ENCODE assay signal across 8 mouse cellular contexts in the genomic region with DNA sequence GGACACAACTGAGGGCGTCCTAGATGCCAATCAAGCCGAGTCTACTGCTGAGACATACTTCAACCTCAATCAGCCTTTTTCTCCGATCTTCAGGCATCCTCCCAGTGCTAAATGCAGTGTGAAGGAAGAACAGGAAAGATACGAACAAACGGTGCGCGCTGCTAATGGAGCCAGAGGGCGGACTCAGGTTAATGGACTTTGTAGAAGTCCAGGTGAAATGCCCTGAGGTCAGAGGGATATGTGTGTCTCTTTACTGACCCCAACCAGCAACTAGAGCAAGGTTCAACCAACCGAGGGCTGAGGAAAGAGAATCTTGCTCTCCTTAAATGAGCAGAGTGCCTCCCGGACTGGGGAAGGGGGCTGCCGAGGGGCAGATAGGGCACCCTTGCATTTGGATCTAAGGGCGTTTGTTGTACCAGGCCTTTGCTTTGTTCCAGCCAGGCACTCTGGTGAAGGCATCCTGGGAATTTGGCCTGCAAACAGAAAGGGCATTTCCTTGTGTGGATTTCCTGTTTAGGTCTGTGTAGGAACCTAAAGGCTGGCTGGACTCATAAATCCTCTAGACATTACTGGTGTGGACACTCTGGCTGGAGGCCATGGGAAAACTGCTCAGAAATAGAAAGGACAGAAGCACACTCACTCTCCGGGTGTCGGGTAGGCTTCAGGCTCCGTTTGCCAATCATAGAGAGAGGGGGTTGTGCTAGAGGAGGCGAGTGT.
A peak's percentile ranks its signal among the peaks of the same experiment; 100 is the strongest.
DNase-seq lines count a peak whose midpoint lies in the region; ATAC-seq and TF ChIP-seq lines count a peak whose summit lies in the region.

No protein-coding gene starts in this region.

- no peaks in the 10 kb centered on the region for H3K9me3 ChIP-seq in intestine, postnatal 0 days (ENCODE audit: control insufficient read depth)

- no peaks in the 10 kb centered on the region for H3K36me3 ChIP-seq in intestine, postnatal 0 days (ENCODE audit: control insufficient read depth, insufficient read depth)

- peak; percentile 47 for DNase-seq in adrenal gland, adult 8-10 months
- peak; percentile 72 to 84 for DNase-seq in lung, adult 18-20 months
- no peak for DNase-seq in c-Kit-positive CD71-positive TER-119-positive erythroid progenitor cells, embryonic 14.5 days (ENCODE audit: low spot score)
- no peak for DNase-seq in right cerebral cortex, postnatal 25 days

- H3K4me2 ChIP-seq in intestine, postnatal 0 days (replicated peaks; ENCODE audit: low read depth) = no peak overlapping the region; the same call in 1 of the 2 replicates

- TF ChIP-seq CTCF in intestine, postnatal 0 days (IDR thresholded peaks at IDR 0.05; ENCODE audit: low read depth) = no peak

- no peak overlapping the region for H3K9ac ChIP-seq in intestine, postnatal 0 days (ENCODE audit: low read depth, low read length)

- peaks cover 34% of the 10 kb centered on the region for H3K4me1 ChIP-seq in brown adipose tissue, adult 24 weeks (ENCODE audit: control insufficient read depth, insufficient read depth, insufficient read length, low read length)
- H3K4me1 ChIP-seq in intestine, postnatal 0 days (replicated peaks; ENCODE audit: control insufficient read depth, insufficient read depth, low read length) = no peaks in the 10 kb centered on the region

- no peaks in the 10 kb centered on the region for H3K27me3 ChIP-seq in intestine, postnatal 0 days (replicated peaks; ENCODE audit: control insufficient read depth, insufficient read depth, low read length)

- ATAC-seq in intestine, postnatal 0 days = no peak
- no peak for ATAC-seq in frontal cortex, adult (ENCODE audit: low TSS enrichment)
- ATAC-seq in inflammation-experienced regulatory T-cells, adult 6 months = no peak

- WGBS in intestine, postnatal 0 days = 63% methylated on average over 16 of the region's 16 CpGs

- peak overlapping the region; percentile 8 for H3K4me3 ChIP-seq in brown adipose tissue, adult 24 weeks (ENCODE audit: insufficient read depth, low read depth, low read length)
- H3K4me3 ChIP-seq in intestine, postnatal 0 days (ENCODE audit: low read depth, low read length) = no peak overlapping the region

- peak overlapping the region; percentile 97 for H3K27ac ChIP-seq in brown adipose tissue, adult 24 weeks (replicated peaks; ENCODE audit: low read depth, low read length)
- H3K27ac ChIP-seq in intestine, postnatal 0 days (ENCODE audit: low read depth, low read length) = peak overlapping the region; percentile 70

Comparison
In these comparisons a context has a peak if more than half of its experiments do, and no peak if none do; other contexts are left out.
1. DNase-seq: peak in adrenal gland, adult 8-10 months (single experiment) and lung, adult 18-20 months (2 of 2); none in c-Kit-positive CD71-positive TER-119-positive erythroid progenitor cells, embryonic 14.5 days (single experiment) and right cerebral cortex, postnatal 25 days (single experiment).